Mouse (Mus musculus) kidney, postnatal 0 days (tissue): ENCODE results near the gene Cant1. TPM values are rescaled to one million over a fixed set of nuclear protein-coding genes. Genes with fewer than 3 reads are reported as not detected.

Experiments used
- ATAC-seq: fragments of 200-750 bp; cut with Nextera tagmentation; replicated peaks from 2 replicates; pipeline ENCODE4 v1.8.0; 2017; ENCODE audit warnings: low read depth, moderate number of reproducible peaks, moderate TSS enrichment, moderate library complexity; ENCODE audit not compliant: low FRiP score
- DNase-seq: peaks from one replicate; pipeline ENCODE4 v3.0.0-alpha.2; 2016; ENCODE audit warnings: low spot score
- H3K27ac ChIP-seq: fragments of 300-500 bp; sonication (generic); 2 replicates; pipeline ENCODE4 v1.5.1; 2014; ENCODE audit warnings: mild to moderate bottlenecking
- H3K27me3 ChIP-seq: fragments of 300-500 bp; sonication (generic); 2 replicates; pipeline ENCODE4 v1.6.1; 2014; ENCODE audit warnings: low read length, mixed read lengths; ENCODE audit not compliant: insufficient read depth
- H3K36me3 ChIP-seq: fragments of 300-500 bp; sonication (generic); 2 replicates; pipeline ENCODE4 v1.6.1; 2014; ENCODE audit warnings: low read length, mixed read lengths; ENCODE audit not compliant: insufficient read depth
- H3K4me1 ChIP-seq: fragments of 300-500 bp; sonication (generic); replicated peaks from 2 replicates; pipeline ENCODE4 v1.6.1; 2014; ENCODE audit warnings: antibody characterized with exemption, low read length, mixed read lengths; ENCODE audit not compliant: insufficient read depth
- H3K4me2 ChIP-seq: fragments of 300-500 bp; sonication (generic); 2 replicates; pipeline ENCODE4 v1.6.1; 2014; ENCODE audit warnings: mild to moderate bottlenecking, low read length, moderate library complexity, mixed read lengths
- H3K4me3 ChIP-seq: fragments of 300-500 bp; sonication (generic); replicated peaks from 2 replicates; pipeline ENCODE4 v1.5.1; 2014; ENCODE audit warnings: low read depth, low read length
- H3K9ac ChIP-seq: fragments of 300-500 bp; sonication (generic); 2 replicates; pipeline ENCODE4 v1.6.1; 2014; ENCODE audit warnings: low read depth, low read length
- H3K9me3 ChIP-seq: fragments of 300-500 bp; sonication (generic); replicated peaks from 2 replicates; pipeline ENCODE4 v1.6.1; 2016; ENCODE audit warnings: low read length, inconsistent platforms, mixed read lengths
- CTCF ChIP-seq: IDR thresholded peaks from 2 replicates; pipeline ENCODE4 v1.5.1; 2016; ENCODE audit warnings: antibody characterized with exemption, low read depth, mild to moderate bottlenecking, moderate library complexity
- WGBS: fragments of 180-500 bp; shearing (Covaris S2); extraction: QIAGEN DNeasy Blood & Tissue Kit; methylation state at CpG from one replicate; pipeline ENCODE4 v1.1.7; 2014; 5-methylcytosine and 5-hydroxymethylcytosine counted together
- polyA plus RNA-seq: library from polyadenylated mRNA; unstranded; fragments of >200 nt; fragmentation: Nextera tagmentation; extraction: Ambion mirVana; gene quantifications from 2 replicates; pipeline ENCODE4 v1.2.1, GENCODE M21; 2015

Cant1 gene
- polyA plus RNA-seq, 1 experiment from 2014 or later = 25.7 TPM

- peak overlapping the region; percentile 94 for H3K9ac ChIP-seq
Observed at GRCm38 (mm10) chr11:118417496-118417895, 1.4 kb downstream of the Cant1 start.

GRCm38 (mm10) chr11:118416046-118416445 is 2.8 kb downstream of the Cant1 start:
- Histone ChIP-seq H3K27ac (no peak overlapping the region; the same call in 1 of the 2 replicates), H3K4me1 (peaks cover 28% of the 10 kb centered on the region)
- no peak for ATAC-seq

More at GRCm38 (mm10) chr11:118417496-118417895, 1.4 kb downstream of the Cant1 start:
- no peak for ATAC-seq
- Histone ChIP-seq H3K4me1 (peaks cover 18% of the 10 kb centered on the region), H3K4me2 (peak overlapping the region; percentile 71), H3K9me3 (no peaks in the 10 kb centered on the region), H3K4me3 (no peak overlapping the region), H3K27ac (no peak overlapping the region), H3K27me3 (no peaks in the 10 kb centered on the region), H3K36me3 (peaks cover 4% of the 10 kb centered on the region; the same call in 1 of the 2 replicates)
- WGBS = 88% methylated on average over 9 of the region's 9 CpGs
- no peak for DNase-seq
- no peak for TF ChIP-seq CTCF

GRCm38 (mm10) chr11:118415630-118416029 is 3.3 kb downstream of the Cant1 start:
- Histone ChIP-seq H3K27ac (no peak overlapping the region; the same call in 1 of the 2 replicates), H3K27me3 (no peaks in the 10 kb centered on the region), H3K36me3 (peaks cover 13% of the 10 kb centered on the region; the same call in 1 of the 2 replicates), H3K4me1 (peaks cover 28% of the 10 kb centered on the region), H3K9ac (no peak overlapping the region), H3K4me3 (no peak overlapping the region), H3K9me3 (no peaks in the 10 kb centered on the region), H3K4me2 (no peak overlapping the region)
- DNase-seq (no peak), ATAC-seq (no peak)
- no peak for TF ChIP-seq CTCF
- 85% methylated on average over 6 of the region's 6 CpGs for WGBS

More at GRCm38 (mm10) chr11:118416046-118416445, 2.8 kb downstream of the Cant1 start:
- Histone ChIP-seq H3K4me3 (no peak overlapping the region), H3K4me2 (no peak overlapping the region), H3K9me3 (no peaks in the 10 kb centered on the region), H3K27me3 (no peaks in the 10 kb centered on the region), H3K9ac (no peak overlapping the region), H3K36me3 (peaks cover 11% of the 10 kb centered on the region; the same call in 1 of the 2 replicates)
- no peak for TF ChIP-seq CTCF
- no peak for DNase-seq
- WGBS = 71% methylated on average over 7 of the region's 7 CpGs

- DNase-seq (no peak), ATAC-seq (no peak; the same call in 1 of the 2 replicates)
- Histone ChIP-seq H3K9ac (no peak overlapping the region), H3K4me1 (peaks cover 25% of the 10 kb centered on the region), H3K9me3 (no peaks in the 10 kb centered on the region), H3K4me3 (no peak overlapping the region), H3K4me2 (no peak overlapping the region), H3K36me3 (peaks cover 23% of the 10 kb centered on the region; the same call in 1 of the 2 replicates), H3K27ac (peak overlapping the region; percentile 10), H3K27me3 (no peaks in the 10 kb centered on the region)
- TF ChIP-seq CTCF = no peak
- 70% methylated on average over 5 of the region's 5 CpGs for WGBS
Observed at GRCm38 (mm10) chr11:118414270-118414669, 4.6 kb downstream of the Cant1 start.

GRCm38 (mm10) chr11:118413055-118413454 is 5.8 kb downstream of the Cant1 start:
- H3K27me3 ChIP-seq = no peaks in the 10 kb centered on the region
- no peaks in the 10 kb centered on the region for H3K9me3 ChIP-seq
- DNase-seq = no peak
- peaks cover 23% of the 10 kb centered on the region; the same call in 1 of the 2 replicates for H3K36me3 ChIP-seq
- H3K4me3 ChIP-seq = no peak overlapping the region
- peak overlapping the region; percentile 31; the same call in 1 of the 2 replicates for H3K27ac ChIP-seq
- 57% methylated on average over 4 of the region's 4 CpGs for WGBS
- ATAC-seq = no peak
- H3K4me1 ChIP-seq = peaks cover 22% of the 10 kb centered on the region
- H3K9ac ChIP-seq = no peak overlapping the region
- H3K4me2 ChIP-seq = no peak overlapping the region
- TF ChIP-seq CTCF = no peak

- peak overlapping the region; percentile 69 for H3K27ac ChIP-seq
- H3K27me3 ChIP-seq = no peaks in the 10 kb centered on the region
- H3K9ac ChIP-seq = no peak overlapping the region
- peaks cover 17% of the 10 kb centered on the region for H3K4me1 ChIP-seq
- WGBS = 64% methylated on average over 2 of the region's 2 CpGs
- H3K36me3 ChIP-seq = peaks cover 23% of the 10 kb centered on the region; the same call in 1 of the 2 replicates
- no peak for TF ChIP-seq CTCF
- H3K9me3 ChIP-seq = no peaks in the 10 kb centered on the region
- H3K4me2 ChIP-seq = no peak overlapping the region
- DNase-seq = no peak
- H3K4me3 ChIP-seq = no peak overlapping the region
- ATAC-seq = no peak
Observed at GRCm38 (mm10) chr11:118412601-118413000, 6.3 kb downstream of the Cant1 start.
